Mouse (Mus musculus) embryonic facial prominence, embryonic 14.5 days (tissue): ENCODE measurements around the gene Irak2. TPM values are rescaled to one million over a fixed set of nuclear protein-coding genes. Genes with fewer than 3 reads are reported as not detected.

Experiments
- ATAC-seq: fragments of 200-750 bp; cut with Nextera tagmentation; 2 replicates; pipeline ENCODE4 v1.8.0; 2017; ENCODE audit warnings: low read depth, moderate number of reproducible peaks, moderate TSS enrichment
- DNase-seq: peaks from one replicate; pipeline ENCODE4 v3.0.0-alpha.2; 2015; ENCODE audit warnings: low spot score
- H3K27ac ChIP-seq: fragments of 300-500 bp; sonication (generic); replicated peaks from 2 replicates; pipeline ENCODE4 v1.5.1; 2014; ENCODE audit warnings: low read depth, mild to moderate bottlenecking, low read length, moderate library complexity
- H3K27me3 ChIP-seq: fragments of 300-500 bp; sonication (generic); replicated peaks from 2 replicates; pipeline ENCODE4 v1.6.1; 2014; ENCODE audit warnings: low read length; ENCODE audit not compliant: control insufficient read depth, insufficient read depth
- H3K36me3 ChIP-seq: fragments of 300-500 bp; sonication (generic); 2 replicates; pipeline ENCODE4 v1.6.1; 2014; ENCODE audit warnings: low read length, mixed read lengths; ENCODE audit not compliant: control insufficient read depth, insufficient read depth
- H3K4me1 ChIP-seq: fragments of 300-500 bp; sonication (generic); 2 replicates; pipeline ENCODE4 v1.6.1; 2014; ENCODE audit warnings: antibody characterized with exemption, low read length; ENCODE audit not compliant: control insufficient read depth, insufficient read depth
- H3K4me2 ChIP-seq: fragments of 300-500 bp; sonication (generic); 2 replicates; pipeline ENCODE4 v1.6.1; 2014; ENCODE audit warnings: low read depth, mild to moderate bottlenecking, low read length, moderate library complexity, mixed read lengths
- H3K4me3 ChIP-seq: fragments of 300-500 bp; sonication (generic); 2 replicates; pipeline ENCODE4 v1.5.1; 2014; ENCODE audit warnings: low read depth, mild to moderate bottlenecking, low read length
- H3K9ac ChIP-seq: fragments of 300-500 bp; sonication (generic); 2 replicates; pipeline ENCODE4 v1.6.1; 2014; ENCODE audit warnings: low read depth, mild to moderate bottlenecking, low read length, moderate library complexity, mixed read lengths
- H3K9me3 ChIP-seq: fragments of 300-500 bp; sonication (generic); 2 replicates; pipeline ENCODE4 v1.6.1; 2016; ENCODE audit warnings: low read length; ENCODE audit not compliant: control insufficient read depth
- WGBS: fragments of 180-500 bp; shearing (Covaris S2); extraction: QIAGEN DNeasy Blood & Tissue Kit; methylation state at CpG from one replicate; pipeline ENCODE4 v1.1.7; 2014; 5-methylcytosine and 5-hydroxymethylcytosine counted together
- polyA plus RNA-seq: library from polyadenylated mRNA; unstranded; fragments of >200 nt; fragmentation: Nextera tagmentation; extraction: Ambion mirVana; gene quantifications from 2 replicates; pipeline ENCODE4 v1.2.1, GENCODE M21; 2014

Irak2 gene
- polyA plus RNA-seq, 1 experiment from 2014 or later: 2.2 TPM

DNA sequence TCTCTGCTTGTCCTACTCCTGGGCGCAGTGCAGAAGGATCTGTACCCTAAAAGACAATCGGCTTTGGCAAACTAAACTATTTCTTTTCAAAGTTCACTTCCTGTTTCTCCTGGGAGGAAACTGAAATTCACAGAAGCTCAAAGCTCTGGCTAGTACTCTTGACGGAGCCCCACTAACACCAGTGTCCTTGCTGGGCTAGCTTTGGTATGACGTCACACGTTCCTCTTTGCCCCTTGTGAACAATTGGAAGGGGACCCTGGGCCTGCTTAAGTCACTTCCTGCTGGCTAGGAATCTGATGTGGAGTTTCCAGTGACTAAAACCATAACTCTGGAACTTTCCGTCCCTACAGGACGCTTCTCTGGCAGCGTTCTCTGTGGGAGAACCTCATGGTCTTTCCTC is 6.5 kb downstream of the Irak2 start:
- WGBS: 83% methylated on average over 8 of the region's 8 CpGs
- Histone ChIP-seq H3K9me3 (no peaks in the 10 kb centered on the region), H3K27ac (no peak overlapping the region), H3K4me2 (no peak overlapping the region), H3K27me3 (no peaks in the 10 kb centered on the region), H3K9ac (no peak overlapping the region), H3K4me3 (no peak overlapping the region), H3K36me3 (no peaks in the 10 kb centered on the region), H3K4me1 (no peaks in the 10 kb centered on the region)
- peak; percentile 37 for DNase-seq
- no peak for ATAC-seq

DNA sequence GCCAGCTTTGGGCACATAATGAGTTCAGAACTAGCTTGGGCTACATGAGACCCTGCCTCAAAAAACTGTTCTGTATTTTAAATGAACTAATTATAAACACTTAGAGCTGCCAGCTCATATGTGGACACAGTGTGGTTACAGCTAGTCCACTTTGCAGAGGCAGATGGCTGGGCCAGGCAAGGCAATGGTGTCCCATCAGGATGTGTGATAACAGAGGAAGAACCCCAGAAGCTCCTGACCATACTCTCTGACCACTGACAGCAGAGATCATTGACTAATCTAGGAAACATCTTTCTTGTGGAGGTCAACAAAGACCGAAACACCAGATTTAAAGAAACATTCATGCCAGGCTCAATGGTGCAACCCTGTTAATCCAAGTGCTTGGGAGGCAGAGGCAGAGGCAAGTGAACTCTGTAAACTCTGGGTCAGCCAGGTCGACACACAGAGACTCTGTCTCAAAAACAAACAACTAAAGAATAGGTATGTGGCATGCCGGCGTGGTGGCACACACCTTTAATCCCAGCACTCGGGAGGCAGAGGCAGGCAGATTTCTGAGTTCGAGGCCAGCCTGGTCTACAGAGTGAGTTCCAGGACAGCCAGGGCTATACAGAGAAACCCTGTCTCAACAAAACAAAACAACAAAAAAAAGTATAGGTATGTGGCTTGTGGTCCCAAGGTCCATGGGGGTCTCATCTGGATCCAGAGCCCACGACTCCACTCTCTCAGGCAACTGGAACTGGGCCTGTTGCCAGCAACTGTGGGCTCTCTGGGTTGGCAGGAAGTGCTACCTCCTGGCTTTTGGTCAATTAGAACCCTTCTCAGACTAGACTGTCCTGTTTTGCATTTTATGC is 11.3 kb downstream of the Irak2 start:
- Histone ChIP-seq H3K4me1 (no peaks in the 10 kb centered on the region), H3K4me3 (no peak overlapping the region), H3K9ac (no peak overlapping the region), H3K36me3 (no peaks in the 10 kb centered on the region), H3K27ac (no peak overlapping the region), H3K27me3 (no peaks in the 10 kb centered on the region), H3K4me2 (no peak overlapping the region), H3K9me3 (no peaks in the 10 kb centered on the region)
- DNase-seq: no peak
- no peak for ATAC-seq
- 84% methylated on average over 6 of the region's 7 CpGs for WGBS

DNA sequence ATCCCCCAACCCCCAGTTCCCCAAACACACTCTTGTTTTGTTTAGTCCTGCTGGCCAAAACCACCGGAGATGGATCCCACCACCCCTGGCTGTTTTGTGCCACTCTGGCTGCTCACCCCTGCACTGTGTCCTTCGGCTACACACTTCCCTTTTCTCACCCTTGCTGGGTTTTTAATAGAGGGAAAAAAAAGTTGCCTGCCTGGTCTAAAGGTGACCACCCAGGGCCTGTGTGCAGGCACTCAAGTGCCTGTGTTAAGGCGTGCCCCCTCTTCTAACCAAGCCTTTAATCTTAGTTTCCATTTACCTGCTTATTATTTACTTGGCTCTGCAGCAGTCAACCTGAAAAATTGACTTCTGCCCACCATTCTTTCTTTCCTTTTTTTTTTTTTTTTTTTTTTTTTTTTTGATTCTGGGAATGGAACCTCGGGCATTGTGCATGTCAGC is 12.0 kb downstream of the Irak2 start:
- Histone ChIP-seq H3K9me3 (no peaks in the 10 kb centered on the region), H3K4me1 (no peaks in the 10 kb centered on the region), H3K4me2 (no peak overlapping the region), H3K27me3 (no peaks in the 10 kb centered on the region), H3K36me3 (no peaks in the 10 kb centered on the region), H3K27ac (no peak overlapping the region), H3K9ac (no peak overlapping the region), H3K4me3 (no peak overlapping the region)
- 70% methylated on average over 4 of the region's 4 CpGs for WGBS
- DNase-seq (no peak), ATAC-seq (no peak)

DNA sequence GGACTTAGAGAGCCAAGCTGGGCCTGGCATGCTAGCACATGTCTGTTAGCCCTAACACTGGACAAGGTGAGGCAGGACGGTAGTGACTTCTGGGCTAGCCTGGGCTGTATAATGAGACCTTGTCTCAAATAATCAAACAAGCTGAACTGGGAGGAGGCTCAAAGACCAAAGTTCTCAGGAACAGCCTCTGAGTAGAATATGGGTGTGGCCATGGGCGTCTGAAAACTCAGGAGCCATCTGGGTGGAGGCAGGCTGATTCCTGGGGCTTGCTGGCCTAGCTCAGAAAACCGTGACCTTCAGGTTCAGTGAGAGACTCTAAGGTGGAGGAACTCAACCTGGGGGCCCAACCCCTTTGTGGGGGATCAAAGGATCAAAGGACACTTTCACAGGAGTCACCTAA is 13.4 kb downstream of the Irak2 start:
- no peak overlapping the region for H3K4me3 ChIP-seq
- H3K27me3 ChIP-seq: no peaks in the 10 kb centered on the region
- H3K4me2 ChIP-seq: no peak overlapping the region
- H3K36me3 ChIP-seq: no peaks in the 10 kb centered on the region
- no peaks in the 10 kb centered on the region for H3K9me3 ChIP-seq
- ATAC-seq: no peak
- no peaks in the 10 kb centered on the region for H3K4me1 ChIP-seq
- WGBS: 71% methylated on average over 3 of the region's 3 CpGs
- H3K9ac ChIP-seq: no peak overlapping the region
- DNase-seq: no peak
- no peak overlapping the region for H3K27ac ChIP-seq

DNA sequence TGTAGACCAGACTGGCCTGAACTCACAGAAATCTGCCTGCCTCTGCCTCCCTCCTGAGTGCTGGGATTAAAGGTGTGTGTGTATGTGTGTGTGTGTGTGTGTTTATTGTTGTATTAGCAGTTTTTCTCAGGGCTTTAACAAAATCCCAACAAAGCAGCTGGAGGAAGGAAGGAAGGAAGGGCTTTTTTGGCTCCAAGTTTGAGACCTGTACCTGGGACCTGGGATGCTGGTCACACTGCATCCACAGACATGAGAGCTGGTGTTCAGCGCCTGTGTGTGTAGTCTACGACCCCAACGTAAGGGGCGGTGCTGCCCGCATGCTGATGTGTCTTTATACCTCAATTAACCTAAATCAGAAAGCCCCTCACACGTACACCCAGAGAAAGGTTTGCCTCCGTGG is 15.3 kb downstream of the Irak2 start:
- DNase-seq: no peak
- Histone ChIP-seq H3K9ac (no peak overlapping the region), H3K27me3 (no peaks in the 10 kb centered on the region), H3K4me3 (no peak overlapping the region), H3K4me1 (no peaks in the 10 kb centered on the region), H3K27ac (no peak overlapping the region), H3K4me2 (no peak overlapping the region), H3K9me3 (no peaks in the 10 kb centered on the region), H3K36me3 (no peaks in the 10 kb centered on the region)
- no peak for ATAC-seq
- WGBS: 97% methylated on average over 7 of the region's 7 CpGs

DNA sequence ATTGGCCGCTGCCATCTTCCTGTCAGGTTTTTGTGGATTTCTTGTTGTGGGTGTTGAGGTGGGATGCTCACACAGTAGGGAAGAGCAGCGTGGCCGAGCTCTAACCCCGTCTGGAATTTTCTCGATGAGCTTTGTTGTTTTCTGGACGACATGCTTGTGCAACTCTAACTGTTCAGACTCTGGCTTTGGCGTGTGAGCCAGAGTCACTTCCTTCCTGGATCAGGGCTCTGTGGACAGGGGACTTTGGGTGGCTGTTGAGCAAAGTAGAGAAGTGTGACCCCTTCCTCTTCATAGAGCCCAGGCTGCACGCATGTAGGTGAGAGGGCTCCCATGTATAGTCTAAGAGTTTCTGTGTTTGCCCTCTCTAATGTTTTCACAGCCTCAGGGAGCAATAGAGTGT is 15.8 kb downstream of the Irak2 start:
- ATAC-seq: no peak
- Histone ChIP-seq H3K4me3 (no peak overlapping the region), H3K4me2 (no peak overlapping the region), H3K4me1 (no peaks in the 10 kb centered on the region), H3K9me3 (no peaks in the 10 kb centered on the region), H3K36me3 (no peaks in the 10 kb centered on the region), H3K27ac (no peak overlapping the region), H3K9ac (no peak overlapping the region), H3K27me3 (no peaks in the 10 kb centered on the region)
- WGBS: 78% methylated on average over 8 of the region's 8 CpGs
- no peak for DNase-seq

DNA sequence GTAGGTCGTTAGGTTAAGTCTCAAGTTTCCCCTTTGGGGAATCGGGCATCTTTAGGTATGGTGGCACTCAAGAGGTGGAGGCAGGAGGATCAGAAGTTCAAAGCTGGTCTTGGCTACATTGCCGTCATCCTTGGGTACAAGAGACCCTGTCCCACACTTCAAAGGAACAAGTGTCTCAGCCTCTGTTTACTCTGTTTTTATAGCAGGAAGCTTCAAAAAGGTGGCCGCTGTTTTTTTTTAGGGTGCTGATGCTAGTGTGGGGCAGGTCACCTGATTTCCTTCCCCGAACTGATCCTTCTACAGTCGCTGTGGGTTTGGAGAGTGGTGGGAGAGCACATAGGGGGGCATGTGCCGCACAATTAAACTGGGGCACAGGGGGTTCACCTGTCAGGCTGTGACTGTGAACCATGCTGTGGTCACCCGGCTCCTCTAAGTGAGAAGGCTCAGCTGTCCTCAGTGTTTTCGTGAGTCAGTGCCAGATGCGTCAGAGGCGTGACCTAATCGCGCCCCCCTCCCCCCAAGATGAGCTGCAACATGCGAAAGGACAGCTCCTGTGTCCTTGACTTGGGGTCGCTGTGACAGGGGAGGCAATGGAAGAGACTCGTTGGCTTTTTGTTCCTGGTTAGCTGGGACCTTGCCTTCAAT is 16.6 kb downstream of the Irak2 start:
- WGBS: 76% methylated on average over 16 of the region's 16 CpGs
- no peaks in the 10 kb centered on the region for H3K36me3 ChIP-seq
- no peaks in the 10 kb centered on the region for H3K9me3 ChIP-seq
- no peak for DNase-seq
- H3K4me1 ChIP-seq: no peaks in the 10 kb centered on the region
- H3K9ac ChIP-seq: no peak overlapping the region
- H3K27ac ChIP-seq: no peak overlapping the region
- no peaks in the 10 kb centered on the region for H3K27me3 ChIP-seq
- no peak for ATAC-seq
- no peak overlapping the region for H3K4me3 ChIP-seq
- no peak overlapping the region for H3K4me2 ChIP-seq

DNA sequence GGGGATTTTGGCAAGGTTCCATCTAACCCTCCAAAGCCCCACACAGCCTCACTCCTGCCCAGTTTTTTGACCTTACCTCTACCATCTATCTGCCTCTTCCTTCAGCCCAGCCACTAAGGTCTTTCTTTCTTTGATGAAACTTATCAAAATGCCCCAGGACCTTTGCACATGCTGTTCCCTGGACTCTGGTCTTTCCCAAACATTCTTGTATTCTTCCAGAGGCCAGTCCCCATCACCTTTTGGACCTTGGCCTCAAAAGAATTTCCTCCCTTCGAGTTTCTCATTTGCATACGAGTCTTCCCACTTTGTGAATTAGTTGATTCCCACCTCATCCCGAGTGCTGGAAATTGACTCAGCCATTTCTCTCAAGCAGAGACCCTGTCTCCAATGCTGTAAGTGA is 17.2 kb downstream of the Irak2 start:
- ATAC-seq: no peak
- H3K36me3 ChIP-seq: no peaks in the 10 kb centered on the region
- H3K27me3 ChIP-seq: no peaks in the 10 kb centered on the region
- no peak for DNase-seq
- H3K9ac ChIP-seq: no peak overlapping the region
- H3K27ac ChIP-seq: no peak overlapping the region
- no peak overlapping the region for H3K4me2 ChIP-seq
- no peaks in the 10 kb centered on the region for H3K9me3 ChIP-seq
- no peak overlapping the region for H3K4me3 ChIP-seq
- H3K4me1 ChIP-seq: no peaks in the 10 kb centered on the region
- WGBS: 86% methylated on average over 3 of the region's 3 CpGs

DNA sequence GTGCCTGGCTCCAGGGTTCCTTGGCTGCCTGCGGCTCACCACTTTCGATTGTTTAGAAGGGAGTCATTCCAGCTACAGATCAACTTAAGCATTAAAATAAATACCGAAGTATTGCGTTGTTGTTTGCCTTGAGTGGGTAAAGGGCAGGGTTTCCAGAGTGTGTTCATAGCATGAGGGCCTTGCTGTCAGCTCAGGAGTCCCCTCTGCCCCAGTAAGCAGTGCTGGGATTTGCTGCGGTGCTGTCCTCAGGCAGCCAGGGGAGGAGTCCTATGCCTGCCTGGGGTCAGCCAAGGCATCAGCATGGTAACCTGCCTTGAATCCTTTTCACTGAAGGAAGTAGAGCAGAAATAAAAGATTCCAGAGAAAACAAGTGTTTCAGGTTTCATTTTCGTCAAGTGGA is 18.6 kb downstream of the Irak2 start:
- H3K9ac ChIP-seq: no peak overlapping the region
- no peak overlapping the region for H3K4me2 ChIP-seq
- DNase-seq (peak; percentile 66), ATAC-seq (peak; percentile 85)
- WGBS: 71% methylated on average over 6 of the region's 6 CpGs
- H3K27me3 ChIP-seq: no peaks in the 10 kb centered on the region
- no peaks in the 10 kb centered on the region for H3K9me3 ChIP-seq
- no peak overlapping the region for H3K4me3 ChIP-seq
- no peaks in the 10 kb centered on the region for H3K4me1 ChIP-seq
- H3K27ac ChIP-seq: no peak overlapping the region
- H3K36me3 ChIP-seq: no peaks in the 10 kb centered on the region
